Mouse (Mus musculus) v-Abl transformed pro-B cells (cell line): ENCODE measurements around the gene Ppp1ca.

Experiments
- in situ Hi-C, 2 experiments: fragments of 400-800 bp; cut with MboI; formaldehyde crosslinking; loops; one replicate each; pipeline ENCODE4 v1.15.1; 2025; ENCODE audit not compliant: unreplicated experiment in 2 of 2

Ppp1ca gene

DNA sequence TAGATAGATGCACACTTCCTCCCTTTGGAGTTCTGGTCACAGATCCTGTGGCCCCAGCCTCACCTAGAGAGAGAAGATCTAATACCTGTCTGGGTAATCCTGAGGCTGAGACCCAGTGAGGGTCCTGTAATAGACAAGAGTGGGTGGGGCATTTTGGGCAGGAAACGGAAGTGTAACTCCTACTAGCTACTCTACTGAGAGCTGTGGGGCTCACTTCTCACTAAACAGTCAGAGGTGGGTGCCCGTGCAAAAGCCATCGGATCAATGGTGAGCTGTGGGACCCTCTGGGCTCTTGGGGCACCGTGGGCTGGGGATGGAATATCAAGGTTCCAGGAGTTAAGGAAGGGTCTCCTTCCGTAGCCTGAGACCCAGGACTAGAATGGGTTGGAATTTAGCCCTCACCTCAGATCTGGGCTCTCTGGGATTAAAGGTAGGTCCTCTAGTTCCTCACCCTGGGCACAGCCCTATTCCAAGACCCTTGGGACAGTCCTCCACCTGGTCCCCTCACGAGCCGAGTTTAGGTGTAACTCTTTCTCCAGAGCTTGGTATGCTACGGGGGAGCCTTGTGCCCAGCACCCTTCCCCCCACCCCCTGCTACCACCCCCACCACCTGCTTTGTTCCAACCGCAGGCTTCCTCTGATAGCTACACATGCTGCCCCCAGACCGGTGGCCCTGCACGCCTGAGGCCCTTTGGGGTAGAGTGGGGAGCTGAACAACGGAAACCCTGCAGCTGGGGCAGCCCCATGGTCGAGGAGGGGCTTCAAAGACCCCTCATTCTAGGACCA, 37.2 kb upstream of the Ppp1ca start:
- in situ Hi-C loops: no loop called here

DNA sequence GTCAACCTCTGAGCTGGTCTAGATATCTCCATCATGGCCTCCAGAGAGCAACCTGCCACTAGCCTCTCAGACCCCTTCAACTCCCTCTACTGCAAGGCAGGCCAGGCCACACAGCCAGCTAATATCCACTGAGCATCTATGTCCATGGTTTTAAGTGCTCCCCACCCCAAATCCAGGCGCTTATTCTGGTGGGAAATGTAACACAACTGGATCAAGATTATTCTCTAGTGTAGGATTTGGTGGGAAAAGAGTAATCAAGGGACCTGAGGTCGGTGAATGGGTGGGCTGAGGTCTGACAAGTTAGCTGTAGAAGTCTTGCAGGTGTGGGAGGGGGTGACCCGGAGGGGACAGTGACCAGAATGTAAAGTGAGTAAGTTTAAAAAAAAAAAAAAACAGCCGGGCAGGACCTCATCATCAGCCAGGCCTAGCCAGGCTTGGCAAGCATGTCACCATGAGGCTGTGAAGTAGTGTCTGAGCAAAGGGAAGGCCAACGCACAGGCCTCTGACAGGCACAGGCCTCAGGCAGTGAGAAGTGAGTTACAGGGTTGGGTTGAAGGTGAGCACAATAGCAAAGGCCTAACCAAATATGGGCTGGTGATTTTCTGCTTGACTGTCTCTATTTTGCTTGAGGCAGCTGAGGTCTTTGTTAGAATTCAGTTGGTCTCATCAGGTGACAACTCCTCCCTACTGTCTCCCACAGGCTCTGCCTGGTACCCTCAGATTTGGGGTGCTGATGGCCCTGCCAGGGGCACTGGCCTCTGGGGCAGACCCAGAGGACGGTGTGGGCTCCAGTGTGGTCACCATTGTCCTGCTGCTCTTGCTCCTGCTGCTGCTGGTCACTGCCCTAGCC, 36.4 kb upstream of the Ppp1ca start:
- in situ Hi-C loops: no loop called here

DNA sequence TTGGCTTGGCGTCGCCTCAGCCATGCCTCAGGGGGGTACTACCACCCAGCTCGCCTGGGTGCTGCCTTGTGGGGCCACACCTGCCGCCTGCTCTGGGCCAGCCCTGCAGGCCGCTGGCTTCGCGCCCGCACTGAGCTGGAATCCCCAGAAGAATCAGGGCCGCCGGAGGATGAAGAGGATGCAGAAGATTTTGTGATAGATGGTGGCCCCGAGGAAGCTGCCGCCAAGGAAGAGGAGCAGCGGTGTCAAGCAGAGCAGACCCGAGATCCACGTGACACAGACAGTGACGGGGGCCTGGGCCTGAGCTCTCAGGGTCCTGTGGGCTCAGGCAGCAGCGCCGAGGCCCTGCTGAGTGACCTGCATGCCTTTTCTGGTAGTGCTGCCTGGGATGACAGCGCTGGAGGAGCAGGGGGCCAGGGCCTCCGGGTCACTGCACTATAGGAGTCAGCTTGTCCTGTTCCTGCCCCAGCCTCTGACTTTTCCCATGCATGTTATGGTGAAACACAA, 35.7 kb upstream of the Ppp1ca start:
- in situ Hi-C loops: no loop called here

DNA sequence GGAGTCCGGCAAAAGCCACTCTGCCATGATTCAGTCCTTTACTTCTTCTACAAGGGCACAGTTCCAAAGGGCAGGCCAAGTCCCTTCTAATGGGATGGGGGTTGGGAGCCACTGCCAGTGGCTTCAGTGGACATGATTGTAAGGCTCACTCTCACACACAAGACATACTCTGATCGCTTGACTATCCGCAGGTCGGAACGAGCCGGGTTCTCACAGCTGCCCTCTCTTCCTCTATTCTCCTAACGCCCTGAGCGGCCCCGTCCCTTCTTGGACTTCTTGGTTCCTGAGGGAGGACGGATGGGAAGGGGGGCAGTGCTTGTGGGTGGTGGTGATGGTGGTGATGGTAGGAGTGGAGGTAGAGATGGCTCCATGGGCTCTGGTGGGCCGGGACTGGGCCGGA, 35.1 kb upstream of the Ppp1ca start:
- in situ Hi-C loops: no loop called here

DNA sequence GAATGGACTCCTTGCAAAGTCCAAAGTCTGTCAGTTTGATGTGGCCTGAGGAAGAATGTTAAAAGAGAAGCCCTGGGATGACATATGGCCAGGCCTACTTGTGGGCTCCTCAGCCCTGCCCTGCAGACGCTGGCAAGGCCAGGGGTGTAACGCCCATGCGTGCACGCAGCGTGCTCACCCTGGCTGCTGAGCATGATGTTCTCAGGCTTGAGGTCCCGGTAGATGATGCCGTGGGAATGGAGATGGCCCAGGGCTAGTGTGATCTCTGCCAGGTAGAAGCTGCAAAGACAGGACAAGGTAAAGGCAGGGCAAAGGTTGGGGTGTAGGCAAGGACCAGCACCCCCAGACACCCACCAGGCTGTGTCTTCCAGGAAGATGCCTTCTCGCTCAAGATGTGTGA, 32.8 kb upstream of the Ppp1ca start:
- in situ Hi-C loops: no loop called here

DNA sequence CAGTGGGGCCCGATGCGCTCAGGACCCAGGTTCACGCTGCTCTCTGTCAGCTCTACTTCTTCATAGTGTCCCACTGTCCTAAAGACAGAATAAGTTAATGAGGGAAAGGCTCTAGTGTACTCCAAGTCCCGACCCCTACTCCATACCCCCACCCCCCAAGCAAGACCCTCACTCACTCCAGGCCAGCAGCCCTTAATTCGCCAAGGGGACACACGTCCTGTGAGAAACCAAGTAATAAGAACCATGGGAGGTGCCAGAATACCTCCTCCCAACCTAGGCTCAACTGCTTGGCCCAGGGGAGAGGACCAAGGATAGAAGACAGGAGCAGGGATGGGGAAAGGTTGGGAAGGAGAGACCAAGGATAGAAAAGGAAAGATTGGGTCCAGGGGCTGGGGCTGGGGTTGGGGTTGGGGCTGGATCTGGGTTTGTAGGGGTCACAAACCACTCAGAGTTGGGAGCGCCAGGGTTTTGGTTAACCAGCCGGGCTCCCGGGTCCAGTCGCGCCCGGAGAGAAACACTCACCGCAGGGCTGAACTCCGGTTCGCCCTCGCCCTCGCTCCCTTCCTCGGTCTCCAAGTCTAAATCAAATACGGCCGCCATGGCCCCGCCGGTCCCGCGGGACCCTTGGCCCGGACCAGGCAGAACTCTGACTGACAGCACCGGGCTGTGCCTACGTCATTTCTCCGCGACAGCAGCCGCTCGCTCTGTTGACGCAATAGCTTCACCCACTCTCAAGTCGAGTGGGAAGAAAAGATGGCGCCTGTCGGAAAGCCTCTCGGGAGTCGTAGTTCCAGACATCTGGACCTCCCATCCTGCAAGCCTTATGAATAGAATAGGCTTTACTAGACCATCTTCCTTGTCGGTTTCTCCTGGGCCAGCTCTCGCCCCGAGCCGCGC, 29.0 kb upstream of the Ppp1ca start, which contains the start of gene Rps6kb2:
Gene Rps6kb2 (minus strand): TSS at position 709 of the 897 bp plus-strand sequence.
- in situ Hi-C loops: no loop called here

DNA sequence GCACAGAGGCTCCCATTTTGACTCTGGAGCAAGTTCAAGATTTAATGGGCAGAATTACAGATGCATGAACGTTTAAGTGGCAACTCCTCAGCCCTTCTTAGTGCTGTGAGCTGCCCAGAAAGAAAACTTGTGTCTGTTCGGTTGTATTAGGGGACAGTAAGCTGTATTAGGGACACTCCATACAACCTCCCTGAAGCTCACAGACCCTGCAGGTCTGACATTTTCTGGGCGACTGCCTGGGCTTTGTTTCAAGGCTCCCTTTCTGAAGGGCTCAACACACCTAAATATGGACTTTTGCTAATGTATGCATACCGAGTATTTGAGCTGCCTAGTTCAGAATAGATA, 28.4 kb upstream of the Ppp1ca start:
- in situ Hi-C loops: no loop called here

DNA sequence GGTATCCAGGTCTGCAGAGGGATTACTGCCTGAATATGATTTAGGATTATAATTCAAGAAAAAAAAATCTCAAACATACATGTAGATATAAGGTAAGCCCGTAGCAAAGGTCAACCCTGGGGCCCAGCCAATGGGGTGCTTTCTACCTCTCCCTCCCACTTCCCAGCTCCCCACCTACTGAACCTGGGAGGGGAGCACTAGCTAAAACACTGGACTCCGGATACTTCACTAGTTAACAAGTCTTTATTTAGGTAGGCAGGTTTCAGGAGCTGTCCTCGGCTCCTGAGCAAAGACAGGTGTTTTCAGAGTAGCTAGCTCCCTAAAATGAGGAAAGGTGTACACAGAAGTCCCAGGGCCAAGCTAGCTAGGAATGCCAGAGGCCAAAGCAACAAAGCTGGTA, 27.8 kb upstream of the Ppp1ca start:
- in situ Hi-C loops: no loop called here

DNA sequence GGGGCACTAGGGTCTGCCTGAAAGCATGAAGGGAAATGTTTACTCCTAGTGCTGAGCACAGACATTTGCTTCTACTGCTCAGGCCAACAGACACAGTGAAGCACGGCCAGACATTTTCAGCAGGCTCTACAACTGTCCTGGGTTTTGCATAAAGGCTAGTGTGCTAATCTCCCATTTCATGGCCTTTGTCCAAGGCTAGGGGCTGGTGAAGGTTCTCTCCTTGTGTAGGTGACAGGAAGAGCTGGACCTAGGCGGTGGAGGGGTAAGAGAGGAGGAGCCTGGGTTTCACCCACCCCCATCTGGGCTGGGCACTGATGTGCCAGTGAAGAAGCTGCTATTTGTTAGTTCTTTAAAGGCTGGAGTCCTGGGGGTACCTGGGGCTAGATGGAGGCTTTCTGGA, 27.1 kb upstream of the Ppp1ca start:
- in situ Hi-C loops: loop anchor here (5.0 kb wide), 1 partner anchor 38 kb away; the partner anchor contains the start of gene Rad9a (in 2 of the 2)

DNA sequence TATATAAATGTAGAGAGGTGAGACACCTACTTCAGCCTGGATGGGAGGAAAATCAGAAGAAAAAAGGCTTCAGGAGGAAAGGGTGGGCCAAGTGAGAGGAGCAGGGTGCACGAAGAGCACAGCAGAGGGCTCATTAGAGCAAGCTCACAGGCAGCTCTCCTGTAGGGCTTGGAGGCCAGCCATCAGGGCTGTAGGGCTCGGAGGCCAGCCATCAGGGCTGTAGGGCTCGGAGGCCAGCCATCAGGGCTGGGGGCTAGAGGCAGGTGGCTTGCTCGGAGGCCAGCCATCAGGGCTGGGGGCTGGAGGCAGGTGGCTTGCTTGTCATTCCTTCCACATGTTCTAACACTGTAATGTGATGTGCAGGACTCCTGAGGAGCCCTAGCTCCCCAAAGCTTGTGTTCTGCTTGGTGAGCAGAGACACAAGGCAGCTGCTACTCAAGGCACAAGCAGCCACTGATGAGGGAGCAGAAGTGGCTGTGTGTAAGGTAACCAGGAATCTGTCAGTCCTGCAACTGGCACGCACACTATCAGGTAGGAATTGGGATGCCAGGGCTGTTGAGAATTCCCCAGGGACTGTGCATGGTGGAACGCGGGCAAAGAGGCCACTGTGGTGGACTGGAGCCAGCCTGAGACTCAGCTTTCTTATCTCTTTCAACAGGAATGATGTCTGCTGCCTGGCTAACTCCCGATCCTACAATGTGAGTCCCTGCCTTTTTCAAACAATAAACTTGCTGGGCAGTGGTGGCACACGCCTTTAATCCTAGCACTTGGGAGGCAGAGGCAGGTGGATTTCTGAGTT, 25.0 kb upstream of the Ppp1ca start:
- in situ Hi-C loops: loop anchor here (5.0 kb wide), 1 partner anchor 35 kb away; the partner anchor contains the start of gene Rad9a (in 2 of the 2)

DNA sequence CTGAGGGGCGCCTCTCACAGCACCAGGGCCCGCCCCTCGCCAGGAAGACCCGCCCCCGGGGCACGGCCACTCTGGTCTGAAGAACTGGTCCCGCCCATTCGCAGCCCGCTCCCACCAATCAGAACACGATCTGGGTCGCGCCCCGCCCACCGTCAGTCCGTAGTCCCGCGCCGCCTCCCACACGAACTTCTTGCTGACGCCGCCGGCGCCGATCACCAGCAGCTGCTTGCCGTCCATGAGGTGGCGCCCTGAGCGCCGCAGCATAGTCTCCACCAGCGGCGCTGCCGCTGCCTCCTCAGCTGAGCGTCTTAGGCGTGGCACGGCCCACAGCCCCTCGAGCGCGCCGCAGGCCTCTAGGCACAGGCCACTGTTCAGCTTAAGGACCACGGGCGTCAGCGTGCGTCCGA, 22.5 kb upstream of the Ppp1ca start:
- in situ Hi-C loops: loop anchor here (5.0 kb wide), 1 partner anchor 33 kb away; the partner anchor contains the start of gene Rad9a (in 2 of the 2)

DNA sequence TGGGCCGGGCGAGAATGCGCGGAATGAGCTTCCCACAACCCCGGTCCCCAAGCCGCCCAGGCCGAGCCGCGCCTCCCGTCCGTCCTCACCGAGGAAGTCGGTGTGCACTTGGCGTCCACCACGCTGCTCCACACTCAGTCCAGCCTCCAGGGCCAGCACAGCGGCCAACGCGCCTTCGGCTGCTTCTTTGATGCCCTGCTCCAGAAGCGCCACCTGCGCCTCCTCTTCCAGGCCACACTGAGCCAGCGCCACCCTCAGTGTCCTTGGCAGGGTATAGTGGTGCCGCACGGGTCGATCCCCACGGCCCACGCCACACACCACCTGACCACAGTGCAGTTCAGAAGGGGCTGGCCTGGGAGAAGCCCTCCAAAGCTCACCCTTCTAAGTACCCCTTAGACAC, 22.1 kb upstream of the Ppp1ca start:
- in situ Hi-C loops: loop anchor here (5.0 kb wide), 1 partner anchor 32 kb away; the partner anchor contains the start of gene Rad9a (in 2 of the 2)

DNA sequence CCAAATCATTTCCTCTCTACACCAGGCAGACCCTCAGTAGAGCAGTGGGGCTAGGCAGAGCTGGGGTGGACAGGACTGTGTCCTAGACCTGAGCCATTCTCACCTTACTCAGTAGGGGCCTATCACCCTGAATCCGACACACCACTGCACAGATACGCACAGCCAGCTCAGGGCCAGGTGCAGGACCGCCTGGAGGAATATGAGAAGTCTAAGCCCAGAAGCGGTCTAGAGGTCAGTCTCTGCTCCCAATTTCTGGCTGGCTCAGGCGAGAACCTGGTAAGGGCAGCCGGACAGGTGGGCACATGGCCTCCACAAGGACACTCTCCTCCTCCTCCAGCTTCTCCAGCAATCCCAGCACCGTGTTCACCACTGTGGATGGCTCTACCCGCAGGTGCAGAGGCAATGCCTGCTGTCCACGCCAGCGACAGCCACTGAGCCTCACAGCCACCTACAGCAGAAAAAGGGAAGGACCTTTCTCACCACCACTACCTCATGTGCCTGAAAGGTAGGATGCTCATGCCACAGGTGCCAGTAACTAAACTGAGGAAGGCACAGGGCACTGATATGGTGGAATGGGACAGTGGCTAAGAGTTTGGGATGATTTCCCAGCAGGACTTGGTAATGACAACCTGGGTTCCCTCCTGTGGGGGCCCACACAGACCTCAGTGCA, 21.0 kb upstream of the Ppp1ca start:
- in situ Hi-C loops: no loop called here

DNA sequence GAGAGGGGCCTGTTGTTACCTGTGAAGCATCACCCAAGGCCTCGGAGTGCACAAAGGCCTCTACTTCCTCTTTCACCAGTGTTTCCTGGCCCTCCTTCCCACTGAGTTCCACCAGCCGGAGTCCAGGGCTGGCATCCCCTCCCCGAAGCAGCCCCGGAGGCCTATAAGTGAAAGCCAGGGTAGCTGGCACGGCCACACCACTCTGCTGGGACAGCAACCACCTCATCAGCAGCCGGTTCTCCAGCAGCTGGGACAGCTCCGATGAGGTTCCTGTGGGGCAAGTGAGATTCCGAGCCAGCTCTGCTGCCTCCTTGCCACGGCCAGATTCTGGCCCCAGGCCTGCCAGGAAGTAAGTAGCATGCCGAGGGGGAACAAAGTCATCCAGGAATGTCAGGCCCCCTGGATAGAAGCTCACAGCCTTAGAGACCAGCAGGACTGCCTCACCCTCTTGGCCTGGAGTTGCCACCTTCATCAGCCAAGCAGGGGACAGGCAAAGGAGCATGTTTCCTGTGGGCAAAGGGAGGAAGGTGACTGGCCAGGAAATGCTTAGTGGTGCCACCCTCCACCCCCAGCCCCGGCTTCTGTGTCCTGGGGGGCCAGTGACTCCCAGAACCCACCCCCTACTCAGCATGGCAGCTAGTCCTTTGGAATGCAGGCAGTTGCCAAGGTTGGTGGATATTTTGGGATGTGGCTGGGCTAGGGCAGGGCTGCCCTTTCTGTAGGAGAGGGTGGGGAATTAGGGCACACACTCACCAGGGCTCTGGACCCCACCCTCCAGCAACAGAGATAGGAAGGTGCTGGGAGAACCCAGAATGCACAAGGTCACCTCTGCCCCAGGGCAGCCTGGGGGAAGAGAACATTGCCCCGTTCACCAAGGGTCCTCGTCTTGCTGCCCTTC, 20.2 kb upstream of the Ppp1ca start:
- in situ Hi-C loops: no loop called here

DNA sequence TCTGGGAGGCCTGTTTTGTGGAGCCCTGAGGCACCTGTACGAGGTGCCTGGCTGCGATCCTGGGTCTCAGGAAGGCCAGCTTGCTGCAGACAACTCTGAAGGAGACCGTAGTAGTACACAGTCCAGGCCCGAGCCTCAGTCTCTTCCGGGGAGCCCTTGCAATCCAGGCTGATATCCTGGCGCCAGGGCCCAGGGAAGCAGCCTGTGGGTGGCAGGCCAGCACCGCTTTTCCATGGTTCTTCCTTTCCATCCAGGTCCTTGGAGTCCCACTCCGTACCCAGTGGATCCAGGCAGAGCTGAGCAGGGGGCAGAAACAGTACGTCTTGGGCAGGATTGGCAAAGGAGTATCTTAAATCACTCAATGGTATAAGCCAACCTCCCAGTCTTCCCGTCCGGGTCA, 18.9 kb upstream of the Ppp1ca start:
- in situ Hi-C loops: no loop called here

DNA sequence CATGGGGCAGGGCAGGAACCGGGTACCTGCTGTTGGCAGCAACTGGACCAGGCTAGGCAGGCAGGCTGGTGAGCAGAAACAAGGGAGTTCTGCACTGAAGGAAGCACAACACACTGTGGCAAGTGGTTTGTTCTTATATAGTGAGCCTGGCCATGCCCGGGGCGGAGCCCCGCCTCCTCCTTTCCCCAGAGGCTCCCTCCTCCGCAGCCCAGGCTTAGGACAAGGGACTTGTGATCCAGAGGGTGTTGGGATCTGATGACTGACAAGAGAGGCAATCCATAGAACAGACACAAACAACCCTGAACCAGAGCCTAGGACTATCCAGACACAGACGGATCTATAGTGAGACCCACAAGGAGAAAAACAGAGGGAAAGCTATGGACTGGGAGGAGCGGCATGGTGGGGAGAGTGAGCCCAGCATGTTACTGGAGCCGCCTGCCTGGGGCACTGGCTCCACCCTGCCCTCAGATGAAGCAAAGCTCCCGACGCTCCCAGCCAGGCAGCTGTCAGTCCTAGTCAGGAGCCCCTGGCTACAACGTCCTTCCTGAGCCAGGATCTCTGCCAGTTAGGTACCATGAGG, 16.4 kb upstream of the Ppp1ca start, which contains the start of gene Carns1:
Gene Carns1 (minus strand): TSS at position 112 of the 580 bp plus-strand sequence.
- in situ Hi-C loops: no loop called here

DNA sequence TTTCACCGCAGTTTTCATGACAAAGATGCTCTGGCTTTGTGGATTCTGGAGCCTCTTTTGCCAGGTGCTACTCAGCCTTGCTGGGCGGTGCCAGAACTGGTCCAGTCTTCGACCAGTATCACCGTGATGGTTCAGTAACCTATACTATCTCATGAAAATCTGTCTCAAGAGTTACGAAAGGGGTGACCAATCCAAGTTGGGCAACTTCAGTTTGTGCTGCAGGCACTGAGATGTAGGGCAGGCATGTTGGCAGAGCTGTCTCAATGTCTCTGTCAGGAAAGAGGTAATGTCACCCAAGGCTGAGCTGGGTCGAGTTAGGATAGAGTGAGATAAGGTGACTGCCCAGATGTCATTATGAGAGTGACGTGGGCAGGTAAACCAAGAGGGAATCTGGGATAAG, 11.5 kb upstream of the Ppp1ca start:
- in situ Hi-C loops: no loop called here

DNA sequence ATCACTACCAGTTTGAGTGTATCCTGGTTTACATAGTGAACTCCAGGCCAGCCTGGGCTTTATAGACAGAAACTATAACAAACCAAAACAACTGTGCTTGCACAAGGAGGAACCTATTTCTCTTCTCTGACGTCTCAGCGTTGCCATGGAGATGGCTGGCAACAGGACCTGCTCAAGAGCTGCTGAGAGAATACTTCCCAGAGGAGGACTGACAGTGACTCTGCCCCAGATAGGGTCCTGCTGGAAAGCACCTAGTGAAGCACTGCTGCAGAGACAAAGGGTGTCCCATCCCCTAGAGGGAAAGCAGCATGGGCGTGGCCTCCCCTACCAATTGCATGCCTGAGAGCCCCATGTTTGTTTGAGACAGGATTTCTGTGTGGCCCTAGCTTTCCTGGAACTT, 10.0 kb upstream of the Ppp1ca start:
- in situ Hi-C loops: no loop called here
